Mouse (Mus musculus): ENCODE results near the gene Lim2. TPM values are rescaled to one million over a fixed set of nuclear protein-coding genes. Genes with fewer than 3 reads are reported as not detected.

Lim2 gene
- polyA plus RNA-seq, 1 experiment = not detected

GRCm38 (mm10) chr7:43417298-43417697 is 10.2 kb upstream of the Lim2 start:
- Histone ChIP-seq H3K27me3 (ENCODE audit: control insufficient read depth, insufficient read depth, low read length) (no peaks in the 10 kb centered on the region), H3K4me1 (ENCODE audit: control insufficient read depth, insufficient read depth, low read length) (no peaks in the 10 kb centered on the region), H3K4me3 (replicated peaks; ENCODE audit: insufficient read depth, low read depth, low read length) (no peak overlapping the region), H3K27ac (ENCODE audit: insufficient read depth, low read length) (no peak overlapping the region)
- 87% methylated on average over 10 of the region's 10 CpGs for WGBS
- no peak for TF ChIP-seq CTCF (IDR thresholded peaks at IDR 0.05; ENCODE audit: borderline replicate concordance, insufficient read depth, low read depth, low read length)
- no peak for TF ChIP-seq POLR2A (IDR thresholded peaks at IDR 0.05; ENCODE audit: borderline replicate concordance, insufficient read depth, low read length)
- DNase-seq = no peak

- DNase-seq = peak; percentile 70 to 81
- no peak overlapping the region for H3K4me3 ChIP-seq (replicated peaks; ENCODE audit: insufficient read depth, low read depth, low read length)
- TF ChIP-seq POLR2A (IDR thresholded peaks at IDR 0.05; ENCODE audit: borderline replicate concordance, insufficient read depth, low read length) (no peak), CTCF (IDR thresholded peaks at IDR 0.05; ENCODE audit: borderline replicate concordance, insufficient read depth, low read depth, low read length) (peak; percentile 95)
- no peak overlapping the region for H3K27ac ChIP-seq (ENCODE audit: insufficient read depth, low read length)
- H3K4me1 ChIP-seq (ENCODE audit: control insufficient read depth, insufficient read depth, low read length) = no peaks in the 10 kb centered on the region
- 13% methylated on average over 11 of the region's 11 CpGs for WGBS
- no peaks in the 10 kb centered on the region for H3K27me3 ChIP-seq (ENCODE audit: control insufficient read depth, insufficient read depth, low read length)
These were observed 4.4 kb upstream of the Lim2 start for GRCm38 (mm10) chr7:43422995-43423617.

DNA sequence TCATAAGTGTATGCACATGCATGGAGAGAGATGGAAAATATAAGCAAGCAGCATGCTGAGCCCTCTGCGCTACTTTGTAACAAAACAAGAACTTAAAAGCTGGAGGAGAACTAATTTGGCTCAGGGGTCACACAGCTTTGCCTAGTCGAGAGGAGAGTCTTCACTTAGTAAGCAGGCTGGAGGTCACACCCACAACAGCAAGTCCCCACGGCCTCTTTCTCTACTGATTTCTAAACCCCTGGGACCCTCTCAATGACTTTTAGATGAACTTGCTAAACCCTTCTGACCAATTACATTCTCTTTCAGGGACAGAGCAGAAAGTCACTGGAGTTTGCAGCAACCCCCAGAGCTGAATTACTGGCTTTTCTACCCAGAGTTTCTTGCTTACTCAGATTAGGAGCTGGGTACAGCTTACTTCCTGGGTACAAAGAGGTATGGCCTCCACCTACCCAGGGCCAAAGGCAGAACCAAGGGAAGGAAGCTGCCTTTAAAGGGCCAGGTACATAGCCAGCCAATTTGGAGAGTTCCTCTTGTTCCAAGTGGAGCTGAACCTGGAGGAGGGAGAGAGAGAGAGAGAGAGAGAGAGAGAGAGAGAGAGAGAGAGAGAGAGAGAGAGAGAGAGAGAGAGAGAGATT is 3.4 kb upstream of the Lim2 start:
- WGBS = 66% methylated on average over 3 of the region's 3 CpGs
- H3K4me3 ChIP-seq (replicated peaks; ENCODE audit: insufficient read depth, low read depth, low read length) = no peak overlapping the region
- no peak overlapping the region for H3K27ac ChIP-seq (ENCODE audit: insufficient read depth, low read length)
- no peaks in the 10 kb centered on the region for H3K27me3 ChIP-seq (ENCODE audit: control insufficient read depth, insufficient read depth, low read length)
- TF ChIP-seq CTCF (IDR thresholded peaks at IDR 0.05; ENCODE audit: borderline replicate concordance, insufficient read depth, low read depth, low read length) (no peak), POLR2A (IDR thresholded peaks at IDR 0.05; ENCODE audit: borderline replicate concordance, insufficient read depth, low read length) (no peak)
- no peak for DNase-seq
- no peaks in the 10 kb centered on the region for H3K4me1 ChIP-seq (ENCODE audit: control insufficient read depth, insufficient read depth, low read length)

GRCm38 (mm10) chr7:43429500-43429899 is 2.0 kb downstream of the Lim2 start:
- no peak for DNase-seq
- no peak overlapping the region for H3K4me3 ChIP-seq (replicated peaks; ENCODE audit: insufficient read depth, low read depth, low read length)
- TF ChIP-seq POLR2A (IDR thresholded peaks at IDR 0.05; ENCODE audit: borderline replicate concordance, insufficient read depth, low read length) (no peak), CTCF (IDR thresholded peaks at IDR 0.05; ENCODE audit: borderline replicate concordance, insufficient read depth, low read depth, low read length) (no peak)
- WGBS = 64% methylated on average over 4 of the region's 4 CpGs
- H3K4me1 ChIP-seq (ENCODE audit: control insufficient read depth, insufficient read depth, low read length) = no peaks in the 10 kb centered on the region
- no peaks in the 10 kb centered on the region for H3K27me3 ChIP-seq (ENCODE audit: control insufficient read depth, insufficient read depth, low read length)
- no peak overlapping the region for H3K27ac ChIP-seq (ENCODE audit: insufficient read depth, low read length)

DNA sequence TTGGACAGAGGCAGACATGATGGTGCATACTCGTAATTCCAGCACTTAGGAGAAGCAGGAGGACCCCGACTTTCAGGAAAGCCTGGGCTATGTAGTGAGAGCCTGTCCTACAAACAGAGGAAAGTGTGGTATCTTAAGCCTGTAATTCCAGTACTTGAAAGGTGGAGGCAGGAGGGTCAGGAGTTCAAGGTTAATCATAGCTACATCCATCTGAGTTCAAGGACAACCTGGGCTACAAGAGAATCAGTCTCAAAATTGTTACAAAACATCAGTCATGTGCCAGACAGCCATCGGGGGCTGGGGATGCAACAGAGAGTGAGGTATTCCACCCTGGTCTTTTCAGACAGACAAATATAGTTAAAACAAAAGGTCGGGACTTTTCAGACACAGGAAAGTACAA is 5.4 kb downstream of the Lim2 start:
- 65% methylated on average over 4 of the region's 4 CpGs for WGBS
- no peak overlapping the region for H3K27ac ChIP-seq (ENCODE audit: insufficient read depth, low read length)
- H3K4me3 ChIP-seq (replicated peaks; ENCODE audit: insufficient read depth, low read depth, low read length) = no peak overlapping the region
- H3K27me3 ChIP-seq (ENCODE audit: control insufficient read depth, insufficient read depth, low read length) = no peaks in the 10 kb centered on the region
- no peak for TF ChIP-seq POLR2A (IDR thresholded peaks at IDR 0.05; ENCODE audit: borderline replicate concordance, insufficient read depth, low read length)
- DNase-seq = no peak
- no peaks in the 10 kb centered on the region for H3K4me1 ChIP-seq (ENCODE audit: control insufficient read depth, insufficient read depth, low read length)

- H3K27ac ChIP-seq (ENCODE audit: insufficient read depth, low read length) = no peak overlapping the region
- no peaks in the 10 kb centered on the region for H3K4me1 ChIP-seq (ENCODE audit: control insufficient read depth, insufficient read depth, low read length)
- TF ChIP-seq CTCF (IDR thresholded peaks at IDR 0.05; ENCODE audit: borderline replicate concordance, insufficient read depth, low read depth, low read length) (no peak), POLR2A (IDR thresholded peaks at IDR 0.05; ENCODE audit: borderline replicate concordance, insufficient read depth, low read length) (no peak)
- no peak overlapping the region for H3K4me3 ChIP-seq (replicated peaks; ENCODE audit: insufficient read depth, low read depth, low read length)
- DNase-seq = no peak
- WGBS = 75% methylated on average over 5 of the region's 5 CpGs
- no peaks in the 10 kb centered on the region for H3K27me3 ChIP-seq (ENCODE audit: control insufficient read depth, insufficient read depth, low read length)
These were observed 7.2 kb downstream of the Lim2 start for GRCm38 (mm10) chr7:43434676-43435075.

DNA sequence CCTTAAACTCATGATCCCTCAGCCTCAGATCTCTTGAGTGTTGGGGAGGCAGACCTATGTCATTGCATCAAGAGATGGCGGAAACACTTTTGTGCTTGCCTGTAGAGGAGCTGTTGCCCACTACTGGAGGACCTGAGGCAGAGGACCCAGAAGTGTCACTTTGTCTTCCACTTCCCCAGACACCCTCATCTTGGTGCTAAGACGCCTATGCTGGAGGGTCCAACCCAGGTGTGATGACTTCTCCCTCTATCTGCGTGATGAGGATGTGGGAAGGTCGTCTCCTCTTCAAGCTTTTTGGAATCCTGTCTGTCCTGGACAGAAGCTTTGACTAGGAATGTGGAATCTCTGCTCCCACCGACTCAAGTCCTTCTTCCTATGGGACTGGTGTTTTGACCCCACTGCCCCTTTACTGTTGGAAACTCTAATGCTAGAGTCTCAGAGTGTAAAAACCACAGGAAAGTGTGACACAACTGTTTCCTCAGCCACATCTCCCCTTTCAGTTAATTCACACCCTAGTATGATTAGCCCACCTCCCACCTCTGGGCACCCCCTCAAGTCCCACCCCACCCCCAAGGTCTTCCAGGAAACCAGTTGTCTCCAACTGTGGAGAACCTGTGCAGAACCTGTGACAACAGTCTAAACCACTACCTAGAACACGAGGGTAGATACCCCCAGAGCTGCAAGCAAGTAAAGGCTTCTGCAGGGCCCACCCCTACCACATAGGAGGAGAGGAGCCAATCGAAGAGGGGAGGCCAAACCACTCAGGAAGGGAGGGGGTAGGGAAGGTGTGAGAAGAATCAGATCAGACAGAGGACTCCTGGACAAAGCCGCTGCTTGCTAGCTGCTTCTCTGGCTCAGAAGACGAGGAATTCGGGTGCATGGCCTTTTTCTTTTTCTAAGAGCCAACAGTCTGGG is 9.1 kb downstream of the Lim2 start, which contains the start of gene Nkg7:
TSS of gene Nkg7 (plus strand) at position 733 of the 915 bp plus-strand sequence.
- no peak within 1 kb of the TSS for H3K4me3 ChIP-seq (replicated peaks; ENCODE audit: insufficient read depth, low read depth, low read length)
- 66% methylated on average over 10 of the region's 10 CpGs for WGBS
- H3K27ac ChIP-seq (ENCODE audit: insufficient read depth, low read length) = no peak within 1 kb of the TSS
- no peak for DNase-seq
- no peaks in the 10 kb centered on the region for H3K4me1 ChIP-seq (ENCODE audit: control insufficient read depth, insufficient read depth, low read length)
- no peaks in the 10 kb centered on the region for H3K27me3 ChIP-seq (ENCODE audit: control insufficient read depth, insufficient read depth, low read length)
- TF ChIP-seq CTCF (IDR thresholded peaks at IDR 0.05; ENCODE audit: borderline replicate concordance, insufficient read depth, low read depth, low read length) (no peak), POLR2A (IDR thresholded peaks at IDR 0.05; ENCODE audit: borderline replicate concordance, insufficient read depth, low read length) (no peak)
